In the genomic region with DNA sequence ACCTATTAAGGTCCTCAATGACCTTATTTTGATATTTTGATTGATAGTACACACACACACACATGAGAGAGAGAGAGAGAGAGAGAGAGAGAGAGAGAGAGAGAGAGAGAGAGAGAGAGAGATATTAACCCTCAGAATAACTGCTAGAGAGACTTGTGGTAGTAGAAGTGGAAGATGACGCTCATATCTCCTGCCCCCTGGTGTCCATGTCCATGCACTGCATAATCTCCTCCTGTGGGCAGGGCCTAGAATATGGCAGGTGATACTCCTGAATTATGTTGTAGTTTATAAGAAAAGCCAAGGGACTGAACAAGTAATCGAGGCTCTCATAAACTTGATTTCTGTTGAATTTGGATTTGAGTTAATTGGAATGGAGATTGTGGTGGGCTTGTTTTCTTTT, we compare ENCODE assay signal across 8 mouse cellular contexts.
DNase-seq lines count a peak whose midpoint lies in the region; ATAC-seq and TF ChIP-seq lines count a peak whose summit lies in the region.
"Not testable (repeated sequence)": the region's sequence is repeated elsewhere in the genome, so short reads cannot be mapped to it uniquely, and the experiment has no call there.

No protein-coding gene starts in this region.

- not testable (repeated sequence) for H3K9ac ChIP-seq in heart, postnatal 0 days (replicated peaks; ENCODE audit: low read depth, low read length)

- WGBS in heart, postnatal 0 days, result 43% methylated on average over 2 of the region's 2 CpGs

- H3K27me3 ChIP-seq in heart, postnatal 0 days (ENCODE audit: control insufficient read depth, insufficient read depth, low read length), result not testable (repeated sequence)

- not testable (repeated sequence) for H3K27ac ChIP-seq in heart, postnatal 0 days (ENCODE audit: low read depth)

- peak; percentile 49 for TF ChIP-seq CTCF in heart, postnatal 0 days (IDR thresholded peaks at IDR 0.05; ENCODE audit: low read depth)

- H3K36me3 ChIP-seq in heart, postnatal 0 days (replicated peaks; ENCODE audit: control insufficient read depth, insufficient read depth, low read length), result not testable (repeated sequence)

- H3K4me2 ChIP-seq in heart, postnatal 0 days (ENCODE audit: low read depth, low read length), result not testable (repeated sequence)

- TF ChIP-seq EP300 in heart, postnatal 0 days (IDR thresholded peaks at IDR 0.05; ENCODE audit: low read depth), result not testable (repeated sequence)

- peak; percentile 81 for ATAC-seq in CD4-positive, CD25-positive, alpha-beta regulatory T cell, adult 4 months
- not testable (repeated sequence) for ATAC-seq in heart, postnatal 0 days (ENCODE audit: insufficient read depth, low read depth)

- H3K9me3 ChIP-seq in heart, postnatal 0 days (replicated peaks; ENCODE audit: control insufficient read depth, low read length), result not testable (repeated sequence)

- DNase-seq in ZHBTc4 (ENCODE audit: low read depth, low spot score), result peak; percentile 82
- peak; percentile 39 to 49 for DNase-seq in cerebellum, postnatal 10 days
- DNase-seq in heart, postnatal 0 days (ENCODE audit: low spot score), result not testable (repeated sequence)
- peak; percentile 55 to 56 for DNase-seq in kidney, postnatal 4 days
- peak; percentile 8 for DNase-seq in lung, postnatal 14 days
- peak; percentile 36 for DNase-seq in spleen, adult 12 weeks (ENCODE audit: low spot score)
- DNase-seq in urinary bladder, postnatal 14 days (ENCODE audit: low spot score), result peak; percentile 16

- H3K4me3 ChIP-seq in heart, postnatal 0 days (ENCODE audit: low read depth, low read length), result not testable (repeated sequence)

- not testable (repeated sequence) for H3K4me1 ChIP-seq in heart, postnatal 0 days (ENCODE audit: control insufficient read depth, insufficient read depth)
